8 mouse cellular contexts compared by ENCODE assay signal in the genomic region with DNA sequence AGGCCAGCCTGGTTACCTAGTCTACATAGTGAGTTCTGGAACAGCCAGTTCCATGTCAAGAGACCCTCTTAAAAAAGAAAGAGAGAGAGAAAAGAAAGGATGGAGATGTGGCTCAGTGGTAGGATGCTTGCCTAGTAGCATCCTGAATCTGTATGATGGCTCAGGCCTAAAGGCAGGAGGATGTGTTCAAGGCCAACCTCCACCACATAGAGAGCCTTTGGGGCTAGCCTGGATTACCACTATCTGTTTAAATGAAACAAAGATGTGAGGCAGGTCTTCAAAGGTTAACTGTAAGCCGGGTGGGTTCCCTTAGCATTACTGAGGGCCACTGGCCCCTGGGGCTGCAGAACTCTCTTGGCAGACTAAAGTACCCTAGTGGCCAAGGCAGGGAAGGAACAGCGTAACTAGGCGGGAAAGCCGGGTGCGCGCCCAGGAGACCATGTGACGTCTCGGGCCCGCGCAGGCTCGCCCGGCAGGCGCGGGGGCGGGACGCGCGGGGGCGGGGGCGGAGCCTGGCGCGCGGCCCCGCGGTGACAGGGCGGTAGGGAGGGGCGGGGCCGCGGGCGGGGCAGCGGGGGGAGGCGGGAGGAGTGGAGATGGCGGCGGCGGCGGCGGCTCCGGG. TPM values are rescaled to one million over a fixed set of nuclear protein-coding genes. Genes with fewer than 3 reads are reported as not detected.
DNase-seq lines count a peak whose midpoint lies in the region; ATAC-seq lines count a peak whose summit lies in the region.

Gene Mapk3, plus strand, starts transcription at position 552 of the 622 bp plus-strand sequence.

- ATAC-seq in inflammation-experienced regulatory T-cells, adult 6 months: peak; percentile 86
- peak; percentile 91 for ATAC-seq in megakaryocyte progenitor cell, adult 5-6 weeks (replicated peaks; ENCODE audit: poor library complexity)

- peak; percentile 93 for DNase-seq in adrenal gland, adult 2 months
- peak; percentile 96 for DNase-seq in embryo, embryonic 11 days
- peak; percentile 85 for DNase-seq in gastrocnemius, postnatal 25 days
- DNase-seq in left cerebral cortex, postnatal 10 days (ENCODE audit: extremely low spot score in 1 of 2, low spot score in 2 of 2): peak; percentile 89 to 94
- DNase-seq in right cerebral cortex, postnatal 10 days (ENCODE audit: low spot score in 2 of 2): peak; percentile 93 to 94
- peak; percentile 82 for DNase-seq in urinary bladder, postnatal 25 days (ENCODE audit: low spot score)

- intact Hi-C loops in left cerebral cortex, postnatal 10 days (cut with DNase I): no loop called here

RNA-seq across cellular contexts. Expression of gene Mapk3, which starts in this region (rescaled TPM):
- 100 to 1,000 TPM; 139 to 169 TPM for total RNA-seq in adrenal gland, adult 2 months (2021)
- 242 and 299 TPM in 2 replicates for polyA plus RNA-seq in adrenal gland, adult 2 months (2012; rRNA removed)
- 10 to 100 TPM; 21.4 to 23.8 TPM for total RNA-seq in gastrocnemius, postnatal 25 days (2021)
- 10 to 100 TPM; 15.9 to 20.8 (median 17.2) TPM for polyA plus RNA-seq in inflammation-experienced regulatory T-cells, adult 6 months (2017; shearing (Covaris generic))
- total RNA-seq in left cerebral cortex, postnatal 10 days (2021): 100 to 1,000 TPM; 260 to 263 TPM
- 86.5 and 106 TPM in 2 replicates for total RNA-seq in megakaryocyte progenitor cell, adult 5-6 weeks (2015)
- total RNA-seq in megakaryocyte progenitor cell, adult 5-6 weeks (2017): 36.0 and 41.3 TPM in 2 replicates

Comparison
In these comparisons a context has a peak if more than half of its experiments do, and no peak if none do; other contexts are left out.
1. Peak in every context shown above with its lines: DNase-seq and ATAC-seq.
2. RNA of gene Mapk3 (polyA plus RNA-seq): 242 to 299 TPM in adrenal gland, adult 2 months; 15.9 to 20.8 TPM in inflammation-experienced regulatory T-cells, adult 6 months; every median in the first group is over 10 times any median in the second.